Mouse (Mus musculus): ENCODE measurements around the gene Gm15446. TPM values are rescaled to one million over a fixed set of nuclear protein-coding genes. Genes with fewer than 3 reads are reported as not detected.
A peak's percentile ranks its signal among the peaks of the same experiment; 100 is the strongest.
"Not testable (repeated sequence)": the region's sequence is repeated elsewhere in the genome, so short reads cannot be mapped to it uniquely, and the experiment has no call there.

Gm15446 gene
- total RNA-seq (2021) = 1 to 10 TPM; 3.9 to 7.5 TPM
- long read RNA-seq, experiment 1, partial matches to known transcripts = 0 of 6 reads
- long read RNA-seq, experiment 1, other reads (novel, unspliced or antisense) = 6 of 6 reads
- long read RNA-seq, experiment 2, partial matches to known transcripts = 0 of 5 reads
- long read RNA-seq, experiment 2, other reads (novel, unspliced or antisense) = 4 of 5 reads

GRCm38 (mm10) chr5:109923261-109924071, at the start of gene Gm15446:
Gm15446 (plus strand) TSS chr5:109923400.
- DNase-seq = peak; percentile 88 to 91
- intact Hi-C loops (cut with DNase I) = loop anchor here (5.0 to 10.0 kb wide), 2 partner anchors 51 to 369 kb away; partner anchors contain the start of gene Crlf2

GRCm38 (mm10) chr5:109924129-109924528, 929 bp downstream of the Gm15446 start:
- DNase-seq = not testable (repeated sequence)
- intact Hi-C loops (cut with DNase I) = loop anchor here (5.0 to 10.0 kb wide), 2 partner anchors 52 to 369 kb away; partner anchors contain the start of gene Crlf2

- no peak for DNase-seq
- intact Hi-C loops (cut with DNase I) = loop anchor here (5.0 to 10.0 kb wide), 2 partner anchors 53 to 370 kb away; partner anchors contain the start of gene Crlf2
Observed at GRCm38 (mm10) chr5:109924936-109925335, 1.7 kb downstream of the Gm15446 start.

- intact Hi-C loops (cut with DNase I) = no loop called here
- no peak for DNase-seq
Observed at GRCm38 (mm10) chr5:109950281-109950680, 27.1 kb downstream of the Gm15446 start.

- intact Hi-C loops (cut with DNase I); DNase-seq: not testable (repeated sequence)
Observed at GRCm38 (mm10) chr5:109980743-109981142, 57.5 kb downstream of the Gm15446 start.

Other genes with a start within 250 kb of the Gm15446 start
- gene 5430403G16Rik, start 232.4 kb upstream of the Gm15446 start, total RNA-seq (2021) = under 1 TPM; 0.24 to 0.31 TPM
- 1 to 10 TPM; 1.9 to 2.7 TPM for gene 4930522L14Rik, start 171.5 kb upstream of the Gm15446 start, total RNA-seq (2021)
- 1 to 10 TPM; 5.8 to 6.4 TPM for gene Zfp932, start 73.1 kb downstream of the Gm15446 start, total RNA-seq (2021)
- 1 to 10 TPM; 2.9 to 3.6 TPM for gene Gm17655, start 149.1 kb downstream of the Gm15446 start, total RNA-seq (2021)
- under 1 TPM in 1 of 2 experiments, not detected in 1; 0.07 TPM for gene Gm35315, start 171.0 kb downstream of the Gm15446 start, total RNA-seq (2021)
- gene Plcxd1, start 176.6 kb downstream of the Gm15446 start, total RNA-seq (2021) = not detected
- 10 to 100 TPM; 27.0 to 29.8 TPM for gene Gtpbp6, start 184.8 kb downstream of the Gm15446 start, total RNA-seq (2021)
- 1 to 10 TPM; 2.9 to 3.0 TPM for gene Zfp605, start 186.7 kb downstream of the Gm15446 start, total RNA-seq (2021)
- 10 to 100 TPM; 21.0 to 21.4 TPM for gene Chfr, start 212.4 kb downstream of the Gm15446 start, total RNA-seq (2021)